In genomic region chr3:24796739-24797138, GRCm38 (mm10) we compare ENCODE assay signal across 25 mouse cellular contexts.
"Had no signal": no experiment of that assay in that cellular context is flagged by ENCODE, and none has a peak within 500 bp of the region (broad histone marks: within the 10 kb centered on the region; RNA-seq: fewer than 3 reads in every experiment).

No protein-coding gene starts in this region.

- H3K27me3 ChIP-seq: heart, embryonic 12.5 days; hindbrain, embryonic 12.5 days; intestine, embryonic 15.5 days; limb, embryonic 12.5 days had no signal

- ATAC-seq: hindbrain, embryonic 16.5 days; inflammation-experienced regulatory T-cells, adult 6 months; intestine, embryonic 15.5 days; intestine, postnatal 0 days had no signal

- H3K4me2 ChIP-seq: heart, embryonic 12.5 days; hindbrain, embryonic 12.5 days; hindbrain, embryonic 14.5 days; intestine, embryonic 15.5 days; limb, embryonic 12.5 days had no signal

- H3K9me3 ChIP-seq: heart, embryonic 10.5 days; heart, embryonic 12.5 days; hindbrain, embryonic 10.5 days; hindbrain, embryonic 12.5 days; intestine, embryonic 15.5 days; limb, embryonic 10.5 days; limb, embryonic 12.5 days had no signal

- H3K4me1 ChIP-seq: heart, embryonic 10.5 days; heart, embryonic 12.5 days; hindbrain, embryonic 10.5 days; hindbrain, embryonic 12.5 days; intestine, embryonic 15.5 days; limb, embryonic 10.5 days; limb, embryonic 12.5 days had no signal

- H3K27ac ChIP-seq: gastrocnemius, adult 2 months; heart, embryonic 10.5 days; hindbrain, embryonic 10.5 days; hindbrain, embryonic 12.5 days; hindbrain, embryonic 14.5 days; intestine, embryonic 15.5 days; layer of hippocampus, adult 2 months; left cerebral cortex, adult 2 months; limb, embryonic 10.5 days; limb, embryonic 12.5 days had no signal

- H3K4me3 ChIP-seq: gastrocnemius, adult 2 months; heart, embryonic 10.5 days; heart, embryonic 12.5 days; hindbrain, embryonic 10.5 days; hindbrain, embryonic 12.5 days; intestine, embryonic 15.5 days; layer of hippocampus, adult 2 months; left cerebral cortex, adult 2 months; limb, embryonic 10.5 days; limb, embryonic 12.5 days had no signal

- H3K36me3 ChIP-seq: heart, embryonic 10.5 days; heart, embryonic 12.5 days; hindbrain, embryonic 10.5 days; hindbrain, embryonic 12.5 days; intestine, embryonic 15.5 days; limb, embryonic 10.5 days; limb, embryonic 12.5 days had no signal

- H3K9ac ChIP-seq: heart, embryonic 12.5 days; hindbrain, embryonic 12.5 days; hindbrain, embryonic 14.5 days; intestine, embryonic 15.5 days; limb, embryonic 12.5 days had no signal

- DNase-seq: gastrocnemius, adult 2 months; gastrocnemius, postnatal 10 days; gastrocnemius, postnatal 25 days; heart, adult 18-20 months; heart, postnatal 10 days; heart, postnatal 4 days; kidney, adult 18-20 months; kidney, adult 8-10 months; kidney, postnatal 10 days; kidney, postnatal 25 days; kidney, postnatal 4 days; liver had no signal
